Mouse (Mus musculus) small intestine, adult 2 months (tissue): ENCODE results near the gene Nlgn2. TPM values are rescaled to one million over a fixed set of nuclear protein-coding genes. Genes with fewer than 3 reads are reported as not detected.
A peak's percentile ranks its signal among the peaks of the same experiment; 100 is the strongest.

Source experiments
- H3K27ac ChIP-seq: fragments of 200-500 bp; 2 replicates; pipeline ENCODE4 v1.5.1; 2012; ENCODE audit warnings: low read depth, low read length, control low read depth, inconsistent platforms; ENCODE audit not compliant: insufficient read depth
- H3K27me3 ChIP-seq: fragments of 200-500 bp; 2 replicates; pipeline ENCODE4 v1.6.1; 2012; ENCODE audit warnings: mild to moderate bottlenecking, moderate library complexity, low read length, inconsistent platforms; ENCODE audit not compliant: control insufficient read depth, insufficient read depth
- H3K36me3 ChIP-seq: fragments of 200-500 bp; 2 replicates; pipeline ENCODE4 v1.6.1; 2012; ENCODE audit warnings: mild to moderate bottlenecking, low read length, control low read depth, inconsistent platforms; ENCODE audit not compliant: control insufficient read depth, insufficient read depth
- H3K4me1 ChIP-seq: fragments of 200-500 bp; 2 replicates; pipeline ENCODE4 v1.6.1; 2012; ENCODE audit warnings: low read length, inconsistent platforms, mixed read lengths; ENCODE audit not compliant: control insufficient read depth, insufficient read depth, insufficient read length
- H3K4me3 ChIP-seq: fragments of 200-500 bp; 2 replicates; pipeline ENCODE4 v1.5.1; 2012; ENCODE audit warnings: low read depth, mild to moderate bottlenecking, control low read depth, inconsistent platforms, low read length, moderate library complexity
- CTCF ChIP-seq: fragments of 200-500 bp; IDR thresholded peaks from 2 replicates; pipeline ENCODE4 v1.5.1; 2012; ENCODE audit warnings: low read depth, mild to moderate bottlenecking, control low read depth, inconsistent platforms, low read length, moderate library complexity, mixed read lengths; ENCODE audit not compliant: insufficient replicate concordance, insufficient read length; ENCODE audit errors: extremely low read depth
- POLR2A ChIP-seq: fragments of 200-500 bp; IDR thresholded peaks from 2 replicates; pipeline ENCODE4 v1.6.1; 2012; ENCODE audit warnings: low read depth, mild to moderate bottlenecking, control low read depth, inconsistent platforms, low read length, moderate library complexity
- WGBS: fragments of 180-500 bp; shearing (Covaris S2); methylation state at CpG from one replicate; pipeline ENCODE4 v1.1.7; 2018; 5-methylcytosine and 5-hydroxymethylcytosine counted together
- polyA plus RNA-seq: library from polyadenylated mRNA; depleted of rRNA; stranded (reverse); fragments of >200 nt; gene quantifications from 2 replicates; pipeline ENCODE4 v1.2.3, GENCODE M21; 2012

Gene Nlgn2
- polyA plus RNA-seq, 1 experiment: 11.1 TPM

- Histone ChIP-seq H3K4me1 (peaks cover 10% of the 10 kb centered on the region), H3K4me3 (peak overlapping the region; percentile 68), H3K27ac (peak overlapping the region; percentile 75), H3K36me3 (no peaks in the 10 kb centered on the region), H3K27me3 (no peaks in the 10 kb centered on the region)
- 61% methylated on average over 21 of the region's 21 CpGs for WGBS
- no peak for TF ChIP-seq POLR2A
- no peak for TF ChIP-seq CTCF
Observed at GRCm38 (mm10) chr11:69881787-69882670, 44.4 kb upstream of the Nlgn2 start.

GRCm38 (mm10) chr11:69880853-69881603 is 43.4 kb upstream of the Nlgn2 start, which contains the start of gene Kctd11:
Gene Kctd11 (minus strand): TSS chr11:69881406.
- H3K4me1 ChIP-seq: peaks cover 11% of the 10 kb centered on the region
- under 1% methylated on average over 46 of the region's 46 CpGs for WGBS
- H3K4me3 ChIP-seq: peak within 1 kb of the TSS; percentile 68

GRCm38 (mm10) chr11:69880506-69880852 is 42.9 kb upstream of the Nlgn2 start:
- H3K27me3 ChIP-seq: no peaks in the 10 kb centered on the region
- H3K4me1 ChIP-seq: peaks cover 11% of the 10 kb centered on the region
- peak overlapping the region; percentile 75 for H3K27ac ChIP-seq
- peak overlapping the region; percentile 68 for H3K4me3 ChIP-seq
- TF ChIP-seq POLR2A (no peak), CTCF (peak; percentile 77; the same call in 1 of the 2 replicates)
- under 1% methylated on average over 18 of the region's 18 CpGs for WGBS
- H3K36me3 ChIP-seq: no peaks in the 10 kb centered on the region

More at GRCm38 (mm10) chr11:69880853-69881603, 43.4 kb upstream of the Nlgn2 start, which contains the start of gene Kctd11:
- peak; percentile 73; the same call in 1 of the 2 replicates for TF ChIP-seq POLR2A
- TF ChIP-seq CTCF: peak; percentile 30; the same call in 1 of the 2 replicates
- Histone ChIP-seq H3K27me3 (no peaks in the 10 kb centered on the region), H3K36me3 (no peaks in the 10 kb centered on the region), H3K27ac (peak within 1 kb of the TSS; percentile 75)

- WGBS: 50% methylated on average over 15 of the region's 15 CpGs
- TF ChIP-seq CTCF: no peak
- no peak for TF ChIP-seq POLR2A
- peak overlapping the region; percentile 68 for H3K4me3 ChIP-seq
- H3K27me3 ChIP-seq: no peaks in the 10 kb centered on the region
- H3K27ac ChIP-seq: no peak overlapping the region
- no peaks in the 10 kb centered on the region for H3K36me3 ChIP-seq
- H3K4me1 ChIP-seq: peaks cover 11% of the 10 kb centered on the region
Observed at GRCm38 (mm10) chr11:69879711-69880110, 42.1 kb upstream of the Nlgn2 start.

- 0 out of 2 replicates have a peak overlapping the region, but pooled peaks have one; percentile 68 for H3K4me3 ChIP-seq
- no peak overlapping the region for H3K27ac ChIP-seq
- WGBS: 85% methylated on average over 6 of the region's 6 CpGs
- H3K27me3 ChIP-seq: no peaks in the 10 kb centered on the region
- H3K36me3 ChIP-seq: no peaks in the 10 kb centered on the region
- H3K4me1 ChIP-seq: peaks cover 11% of the 10 kb centered on the region
- TF ChIP-seq CTCF: no peak
Observed at GRCm38 (mm10) chr11:69878952-69879351, 41.4 kb upstream of the Nlgn2 start.

GRCm38 (mm10) chr11:69878399-69878798 is 40.8 kb upstream of the Nlgn2 start:
- TF ChIP-seq CTCF (no peak), POLR2A (no peak)
- WGBS: 82% methylated on average over 3 of the region's 3 CpGs
- no peaks in the 10 kb centered on the region for H3K36me3 ChIP-seq
- no peak overlapping the region for H3K4me3 ChIP-seq
- peaks cover 11% of the 10 kb centered on the region for H3K4me1 ChIP-seq
- no peak overlapping the region for H3K27ac ChIP-seq
- H3K27me3 ChIP-seq: no peaks in the 10 kb centered on the region

GRCm38 (mm10) chr11:69877878-69878277 is 40.3 kb upstream of the Nlgn2 start, which contains the start of gene Tmem95:
Gene Tmem95 (minus strand): TSS chr11:69878018.
- H3K4me1 ChIP-seq: peaks cover 11% of the 10 kb centered on the region
- H3K27ac ChIP-seq: no peak within 1 kb of the TSS
- no peaks in the 10 kb centered on the region for H3K27me3 ChIP-seq
- WGBS: 79% methylated on average over 11 of the region's 11 CpGs
- H3K36me3 ChIP-seq: no peaks in the 10 kb centered on the region
- TF ChIP-seq POLR2A (no peak), CTCF (no peak)
- no peak within 1 kb of the TSS for H3K4me3 ChIP-seq
